Mouse (Mus musculus) lung, postnatal 36 days (tissue): Measurements from ENCODE around the gene Nags.
"Not testable (repeated sequence)": the region's sequence is repeated elsewhere in the genome, so short reads cannot be mapped to it uniquely, and the experiment has no call there.

ENCODE experiments used
- DNase-seq: peaks from one replicate; pipeline ENCODE4 v3.0.0; 2022; ENCODE audit warnings: mixed read lengths

The Nags gene

DNA sequence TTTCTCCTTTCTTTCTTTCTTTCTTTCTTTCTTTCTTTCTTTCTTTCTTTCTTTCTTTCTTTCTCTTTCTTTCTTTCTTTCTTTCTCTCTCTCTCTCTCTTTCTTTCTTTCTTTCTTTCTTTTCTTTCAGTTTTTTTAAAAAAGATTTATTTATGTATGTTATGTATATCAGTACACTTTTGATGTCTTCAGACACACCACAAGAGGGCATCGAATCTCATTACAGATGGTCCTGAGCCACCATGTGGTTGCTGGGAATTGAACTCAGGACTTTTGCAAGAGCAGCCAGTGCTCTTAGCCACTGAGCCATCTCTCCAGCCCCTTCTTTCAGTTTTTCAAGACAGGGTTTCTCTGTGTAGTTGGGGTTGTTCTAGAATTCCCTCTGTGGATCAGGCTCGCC, 12.7 kb downstream of the Nags start:
- DNase-seq = not testable (repeated sequence)

GRCm38 (mm10) chr11:102159781-102160180, 14.5 kb downstream of the Nags start:
- DNase-seq = no peak

GRCm38 (mm10) chr11:102165971-102166722, 20.8 kb downstream of the Nags start:
- DNase-seq = no peak

- no peak for DNase-seq
These were observed 22.2 kb downstream of the Nags start for GRCm38 (mm10) chr11:102167539-102167938.

DNA sequence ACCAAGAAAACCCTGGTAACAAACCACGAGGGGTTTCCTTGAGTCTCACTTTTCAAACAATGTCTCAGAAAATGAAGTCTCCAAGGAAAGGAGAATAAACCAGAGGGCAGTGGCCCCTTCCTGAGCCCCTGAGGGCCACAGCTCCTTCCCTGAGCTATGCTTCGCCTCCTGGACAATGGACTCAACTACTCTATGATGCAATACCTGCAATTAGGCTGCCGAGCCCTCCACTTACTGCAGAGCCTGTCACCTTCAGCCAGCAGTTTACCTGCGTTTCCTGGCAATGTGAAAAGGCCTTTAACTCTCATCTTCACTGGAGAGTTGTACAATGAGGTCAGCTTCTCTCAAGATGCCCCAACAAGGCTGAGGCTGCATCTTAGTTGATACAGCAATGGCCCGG, 23.4 kb downstream of the Nags start:
- peak; percentile 45 for DNase-seq

- no peak for DNase-seq
These were observed 34.5 kb downstream of the Nags start for GRCm38 (mm10) chr11:102179836-102180235.

- no peak for DNase-seq
These were observed 38.9 kb downstream of the Nags start for GRCm38 (mm10) chr11:102184253-102184645.

DNA sequence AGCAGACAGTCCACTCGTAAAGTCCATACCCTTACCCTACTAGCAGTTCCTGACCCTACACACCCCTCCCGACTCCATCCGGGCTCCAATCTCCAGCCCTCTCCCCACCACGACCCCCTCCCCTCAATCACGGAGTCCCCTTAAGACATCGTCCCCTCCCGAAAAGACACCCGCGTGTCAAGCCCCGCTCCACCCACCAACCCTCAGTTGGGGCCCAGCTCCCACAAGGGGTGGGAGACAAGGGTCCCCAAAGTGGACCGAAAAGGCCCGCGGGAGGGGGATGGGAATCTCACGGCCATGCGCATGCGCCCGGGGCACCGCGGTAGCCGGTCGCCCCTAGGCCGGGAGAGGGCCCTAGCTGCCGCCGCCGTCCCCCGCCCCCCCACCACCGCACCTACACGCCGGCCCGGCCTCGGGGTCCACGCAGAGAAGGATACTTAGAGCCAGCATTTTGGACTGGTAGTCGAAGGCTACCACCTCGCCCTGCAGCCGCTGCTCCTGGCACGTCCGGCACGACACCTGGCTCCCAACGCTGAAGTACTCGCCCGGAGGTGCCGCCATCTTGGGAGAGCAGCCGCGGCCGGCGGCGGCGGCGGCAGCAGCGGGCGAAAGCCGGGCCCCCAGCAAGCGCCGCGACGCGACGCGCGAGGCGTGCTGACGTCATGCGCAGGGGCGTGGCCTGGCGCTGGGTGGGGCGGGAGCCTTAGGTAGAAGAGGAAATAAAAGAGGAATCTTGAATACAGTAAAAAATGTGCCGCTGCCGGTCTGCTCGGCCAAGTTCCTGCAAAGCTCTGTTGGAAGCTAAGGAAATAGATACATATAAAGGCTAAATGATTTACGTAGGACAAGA, 39.6 kb downstream of the Nags start, which contains the start of gene Lsm12:
TSS of gene Lsm12 (minus strand) at position 651 of the 850 bp plus-strand sequence.
- DNase-seq = peak; percentile 97

- DNase-seq = no peak
These were observed 40.4 kb downstream of the Nags start for GRCm38 (mm10) chr11:102185677-102186076.

GRCm38 (mm10) chr11:102186235-102186634, 40.9 kb downstream of the Nags start:
- DNase-seq = no peak

DNA sequence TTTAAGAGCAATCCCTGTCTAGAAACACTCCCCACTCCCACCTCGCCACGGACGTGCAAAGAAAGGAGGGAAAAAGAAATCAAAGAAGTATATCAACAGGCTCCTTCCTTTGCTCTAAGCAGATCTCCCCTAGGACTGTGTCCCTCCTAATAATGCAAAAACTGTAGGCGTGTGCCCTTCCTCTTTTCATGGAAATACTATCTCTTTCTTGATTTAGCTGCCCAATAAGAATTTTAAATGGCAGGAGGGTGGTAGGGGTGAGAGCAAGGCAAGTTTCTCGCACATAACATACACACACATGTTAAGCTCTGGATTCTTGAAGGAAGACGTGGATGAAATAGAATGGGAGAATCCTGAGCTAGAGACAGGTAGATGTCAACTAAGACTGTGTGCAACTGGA, 43.7 kb downstream of the Nags start:
- no peak for DNase-seq

GRCm38 (mm10) chr11:102189461-102190436, 44.4 kb downstream of the Nags start, which contains the start of gene G6pc3:
TSS of gene G6pc3 (plus strand) at chr11:102189620.
- peak; percentile 96 for DNase-seq

DNA sequence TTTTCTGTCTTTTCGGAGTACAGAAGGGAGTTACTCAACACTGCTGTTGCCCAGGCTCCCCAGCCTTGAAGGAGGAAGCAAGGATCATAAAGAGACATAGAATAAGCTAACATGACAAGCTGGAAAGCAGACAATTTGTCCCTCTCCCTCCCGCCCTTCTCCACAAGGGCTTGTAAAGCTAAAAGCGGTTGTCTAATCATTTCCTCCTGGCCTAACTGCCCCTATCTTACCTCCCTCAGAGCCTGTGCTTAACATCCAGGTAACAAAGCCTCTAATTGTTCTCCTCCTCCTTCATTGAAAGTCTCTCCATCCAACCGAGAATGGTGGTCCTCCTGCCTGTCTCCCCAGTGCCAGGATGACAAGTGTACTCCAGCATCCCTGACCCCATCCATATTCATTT, 45.5 kb downstream of the Nags start:
- no peak for DNase-seq

DNA sequence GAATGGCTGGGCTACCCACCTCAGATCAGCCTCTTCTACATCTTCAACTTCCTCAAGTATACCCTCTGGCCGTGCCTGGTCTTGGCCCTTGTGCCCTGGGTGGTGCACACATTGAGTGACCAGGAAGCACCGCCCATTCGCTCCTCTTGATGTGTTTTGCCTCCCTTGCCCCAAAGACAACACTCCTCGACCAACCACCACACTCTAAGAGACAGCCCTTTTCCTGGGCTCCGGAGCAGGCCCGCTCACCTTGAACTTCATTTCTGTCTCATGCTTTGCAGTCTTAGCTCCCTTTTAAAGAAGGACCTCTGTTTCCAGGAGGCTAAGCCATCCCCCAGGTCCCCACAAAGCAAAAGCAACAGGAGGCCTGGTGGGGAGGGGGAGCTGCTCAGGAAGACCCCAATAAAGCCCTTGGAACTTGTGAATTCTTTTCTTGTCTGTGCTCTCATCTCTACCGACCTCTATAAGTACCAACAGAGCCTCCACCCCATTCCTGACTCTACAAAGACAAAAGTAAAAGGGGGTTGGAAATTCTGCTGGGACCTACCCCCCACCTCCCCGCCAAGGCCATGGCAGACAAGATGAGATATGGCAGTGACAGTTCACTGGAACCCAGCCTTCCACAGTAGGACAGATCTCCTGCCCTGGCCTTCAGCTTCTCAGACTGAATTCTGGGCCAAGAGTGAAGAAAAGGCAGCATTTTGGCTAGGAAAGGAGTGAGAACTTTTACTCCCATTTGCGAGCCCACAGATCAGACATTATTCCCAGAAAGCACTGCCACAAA, 48.5 kb downstream of the Nags start:
- DNase-seq = no peak

DNA sequence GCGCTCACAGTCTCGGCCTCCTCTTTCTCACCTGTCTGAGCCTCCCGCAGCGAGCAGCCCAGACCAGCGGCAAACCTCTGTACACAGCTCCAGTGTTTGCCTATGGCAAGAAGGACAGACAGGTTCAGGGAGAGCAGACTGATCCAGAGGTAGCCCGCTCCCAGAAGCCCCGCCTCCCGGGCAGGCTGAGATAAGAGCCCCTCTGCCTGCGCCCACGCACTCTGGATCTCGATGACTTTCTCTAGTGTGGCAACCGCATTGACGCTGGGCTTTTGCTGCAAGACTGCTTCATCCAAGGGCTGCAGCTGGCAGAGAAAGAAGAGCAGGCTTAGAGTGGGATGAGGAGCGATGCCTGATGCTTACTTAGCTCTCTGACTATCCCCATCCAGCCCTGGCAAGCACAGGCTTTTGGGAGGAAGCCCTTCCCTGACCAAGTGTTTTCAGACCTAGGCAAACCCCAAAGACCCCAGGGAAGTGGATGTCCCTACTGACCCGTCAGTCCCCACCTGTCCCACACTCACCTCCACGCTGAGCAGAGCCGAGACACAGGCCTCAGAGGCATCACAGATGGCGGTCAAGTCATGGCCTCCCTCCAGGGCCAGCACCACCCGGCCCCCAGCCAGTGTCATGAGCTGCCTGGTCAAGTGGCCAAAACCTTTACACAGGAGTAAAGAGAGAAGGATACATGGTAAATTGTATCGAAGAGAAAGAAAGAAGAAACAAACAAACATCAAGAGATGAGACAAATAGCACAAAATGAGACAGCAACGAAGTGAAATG, 50.9 kb downstream of the Nags start:
- DNase-seq = no peak

GRCm38 (mm10) chr11:102198245-102198644, 52.9 kb downstream of the Nags start:
- no peak for DNase-seq
